Mouse (Mus musculus) layer of hippocampus, adult 18-20 months (tissue): ENCODE results near the gene Uimc1. TPM values are rescaled to one million over a fixed set of nuclear protein-coding genes. Genes with fewer than 3 reads are reported as not detected.
A peak's percentile ranks its signal among the peaks of the same experiment; 100 is the strongest.

Experiments
- DNase-seq, 2 experiments: peaks; one replicate each; pipeline ENCODE4 v3.0.0; 2022; ENCODE audit warnings: low spot score in 2 of 2
- total RNA-seq, 2 experiments: library from RNA; stranded (reverse); gene quantifications; 2 replicates each; pipeline ENCODE4 v1.2.3; 2021

Uimc1 gene
- total RNA-seq, 2 experiments from 2014 or later: 25.3 to 26.1 TPM

GRCm38 (mm10) chr13:55047706-55048105 lies 52.4 kb downstream of the Uimc1 start:
- DNase-seq: no peak

- DNase-seq: no peak
These were observed 60.1 kb downstream of the Uimc1 start for GRCm38 (mm10) chr13:55040016-55040415.

GRCm38 (mm10) chr13:55024215-55024614 lies 75.9 kb downstream of the Uimc1 start:
- DNase-seq: no peak

- no peak for DNase-seq
These were observed 77.4 kb downstream of the Uimc1 start for GRCm38 (mm10) chr13:55022715-55023114.

GRCm38 (mm10) chr13:55022256-55022655 lies 77.8 kb downstream of the Uimc1 start:
- DNase-seq: no peak

GRCm38 (mm10) chr13:55021194-55021779 lies 78.8 kb downstream of the Uimc1 start, which contains the start of gene Hk3:
Gene Hk3, minus strand, starts transcription at chr13:55021385.
- no peak for DNase-seq

- DNase-seq: no peak
These were observed 80.0 kb downstream of the Uimc1 start for GRCm38 (mm10) chr13:55020051-55020450.

GRCm38 (mm10) chr13:55019181-55019580 lies 80.9 kb downstream of the Uimc1 start:
- DNase-seq: no peak

GRCm38 (mm10) chr13:55018700-55019099 lies 81.4 kb downstream of the Uimc1 start:
- no peak for DNase-seq

- no peak for DNase-seq
These were observed 82.1 kb downstream of the Uimc1 start for GRCm38 (mm10) chr13:55017898-55018599.

GRCm38 (mm10) chr13:55017154-55017897 lies 82.8 kb downstream of the Uimc1 start:
- DNase-seq: no peak

GRCm38 (mm10) chr13:55014451-55014850 lies 85.6 kb downstream of the Uimc1 start:
- DNase-seq: no peak

- no peak for DNase-seq
These were observed 86.3 kb downstream of the Uimc1 start for GRCm38 (mm10) chr13:55013702-55014344.

- no peak for DNase-seq
These were observed 88.1 kb downstream of the Uimc1 start for GRCm38 (mm10) chr13:55011981-55012478.

- DNase-seq: no peak
These were observed 89.0 kb downstream of the Uimc1 start for GRCm38 (mm10) chr13:55011103-55011502.

- DNase-seq: no peak
These were observed 91.5 kb downstream of the Uimc1 start for GRCm38 (mm10) chr13:55008589-55008988.

- no peak for DNase-seq
These were observed 93.7 kb downstream of the Uimc1 start for GRCm38 (mm10) chr13:55006415-55006742.

GRCm38 (mm10) chr13:55005691-55006414 lies 94.2 kb downstream of the Uimc1 start:
- no peak for DNase-seq

- DNase-seq: no peak
These were observed 95.5 kb downstream of the Uimc1 start for GRCm38 (mm10) chr13:55004646-55005045.

- no peak for DNase-seq
These were observed 98.0 kb downstream of the Uimc1 start for GRCm38 (mm10) chr13:55002090-55002489.

GRCm38 (mm10) chr13:55000433-55000832 lies 99.7 kb downstream of the Uimc1 start:
- DNase-seq: peak in 1 of 2 experiments; percentile 52
